Mouse (Mus musculus) megakaryocyte, embryonic 14.5 days (primary cell): ENCODE measurements around the gene Acad9.

Experiments
- FLI1 ChIP-seq: IDR thresholded peaks from 2 replicates; pipeline ENCODE4 v1.6.1; 2012; ENCODE audit warnings: low read length, inconsistent platforms, mixed read lengths
- GATA1 ChIP-seq: IDR thresholded peaks from 3 replicates; pipeline ENCODE4 v1.6.1; 2012; ENCODE audit warnings: mixed read lengths, low read length, inconsistent platforms, borderline replicate concordance

GRCm38 (mm10) chr3:36044520-36044919, 21.3 kb upstream of the Acad9 start:
- TF ChIP-seq GATA1 (no peak), FLI1 (no peak)
